Mouse (Mus musculus): ENCODE data around the gene Map4k4. TPM values are rescaled to one million over a fixed set of nuclear protein-coding genes. Genes with fewer than 3 reads are reported as not detected.

Map4k4 gene
- total and polyA plus RNA-seq, 2 experiments from 2014 or later = 21.3 to 241 TPM

DNA sequence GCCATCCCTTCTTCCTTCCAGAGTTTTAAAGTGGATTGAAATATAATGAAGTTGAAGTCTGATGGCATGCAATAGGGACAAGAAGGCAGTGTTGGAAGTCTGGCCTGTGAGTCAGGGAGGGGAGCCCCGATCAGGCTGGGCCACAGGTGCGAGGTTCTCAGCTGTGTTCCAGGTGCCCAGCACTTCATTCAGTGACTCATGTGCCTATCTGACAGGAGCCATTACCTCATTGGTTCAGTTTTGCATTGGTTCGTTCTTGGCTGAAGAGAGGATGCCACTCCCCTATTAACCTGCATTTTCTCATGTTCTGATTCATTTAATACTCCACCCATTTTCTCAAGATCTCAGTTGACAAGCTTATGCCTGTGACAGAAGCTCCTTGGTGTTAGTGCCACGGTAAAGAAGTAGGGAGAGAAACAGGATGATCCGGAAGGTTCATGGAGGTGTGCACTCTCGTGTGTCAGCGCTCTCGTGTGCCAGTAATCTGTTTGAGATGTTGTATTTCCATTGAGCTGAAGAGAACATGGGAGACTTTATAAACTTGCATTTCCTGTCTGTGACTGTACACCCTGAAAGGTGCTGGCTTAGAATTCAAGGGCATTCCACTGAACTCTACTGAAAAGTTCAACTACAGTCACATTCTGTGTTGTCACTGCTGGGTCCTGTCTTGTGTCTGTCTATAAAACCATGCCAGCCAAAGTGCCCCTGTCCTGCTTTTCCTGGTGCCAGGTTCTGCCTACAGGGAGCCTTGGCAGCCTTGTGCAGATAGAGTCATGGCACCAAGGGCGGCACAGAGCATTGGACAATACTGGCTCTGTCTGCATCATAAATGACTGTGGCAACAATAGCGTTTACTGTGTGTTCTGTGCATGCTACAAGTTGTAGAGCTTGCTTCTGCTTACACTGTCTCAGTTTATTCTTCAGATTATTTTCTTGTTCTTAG, 40.8 kb downstream of the Map4k4 start:
- H3K27me3 ChIP-seq (ENCODE audit: insufficient read depth, low read length) = no peaks in the 10 kb centered on the region
- DNase-seq (no peak), ATAC-seq (peak; percentile 46)
- WGBS = 50% methylated on average over 10 of the region's 10 CpGs
- H3K9ac ChIP-seq = no peak overlapping the region; the same call in 1 of the 2 replicates
- H3K36me3 ChIP-seq (ENCODE audit: insufficient read depth) = no peaks in the 10 kb centered on the region
- no peaks in the 10 kb centered on the region for H3K9me3 ChIP-seq (ENCODE audit: low read length)
- H3K4me1 ChIP-seq (ENCODE audit: insufficient read depth) = peaks cover 61% of the 10 kb centered on the region
- H3K4me2 ChIP-seq (ENCODE audit: low read depth) = no peak overlapping the region
- peak overlapping the region; percentile 2; the same call in 1 of the 2 replicates for H3K27ac ChIP-seq (ENCODE audit: low read depth, low read length)
- H3K4me3 ChIP-seq (ENCODE audit: low read depth, low read length) = no peak overlapping the region
- TF ChIP-seq CTCF (IDR thresholded peaks at IDR 0.05; ENCODE audit: low read depth) = no peak

DNA sequence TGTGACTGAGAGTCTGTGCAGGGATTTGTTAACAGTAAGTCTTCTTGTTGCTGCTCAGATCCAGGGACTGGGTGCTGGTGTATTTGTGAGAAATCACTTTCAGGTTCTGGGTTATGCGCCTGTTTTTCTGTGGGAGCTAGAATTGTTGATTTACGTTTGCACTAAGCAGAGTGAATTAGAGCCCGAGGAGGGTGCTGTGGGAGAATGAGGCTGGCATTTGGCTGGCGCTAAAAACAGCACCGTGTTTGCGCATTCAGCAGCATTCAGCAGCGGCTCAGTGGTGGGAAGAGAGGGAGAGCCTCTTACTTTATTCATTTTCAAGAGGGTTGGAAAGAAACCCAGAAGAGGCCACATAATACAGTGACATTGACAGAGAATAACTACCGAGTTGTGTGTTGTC, 42.2 kb downstream of the Map4k4 start:
- peak; percentile 22 for TF ChIP-seq CTCF (IDR thresholded peaks at IDR 0.05; ENCODE audit: low read depth)
- Histone ChIP-seq H3K36me3 (ENCODE audit: insufficient read depth) (no peaks in the 10 kb centered on the region), H3K9ac (peak overlapping the region; percentile 31), H3K4me3 (ENCODE audit: low read depth, low read length) (no peak overlapping the region), H3K27ac (ENCODE audit: low read depth, low read length) (peak overlapping the region; percentile 80), H3K9me3 (ENCODE audit: low read length) (no peaks in the 10 kb centered on the region), H3K4me2 (ENCODE audit: low read depth) (peak overlapping the region; percentile 33), H3K27me3 (ENCODE audit: insufficient read depth, low read length) (no peaks in the 10 kb centered on the region), H3K4me1 (ENCODE audit: insufficient read depth) (peaks cover 65% of the 10 kb centered on the region)
- peak; percentile 69 for DNase-seq
- ATAC-seq = peak; percentile 60
- 4% methylated on average over 8 of the region's 8 CpGs for WGBS

DNA sequence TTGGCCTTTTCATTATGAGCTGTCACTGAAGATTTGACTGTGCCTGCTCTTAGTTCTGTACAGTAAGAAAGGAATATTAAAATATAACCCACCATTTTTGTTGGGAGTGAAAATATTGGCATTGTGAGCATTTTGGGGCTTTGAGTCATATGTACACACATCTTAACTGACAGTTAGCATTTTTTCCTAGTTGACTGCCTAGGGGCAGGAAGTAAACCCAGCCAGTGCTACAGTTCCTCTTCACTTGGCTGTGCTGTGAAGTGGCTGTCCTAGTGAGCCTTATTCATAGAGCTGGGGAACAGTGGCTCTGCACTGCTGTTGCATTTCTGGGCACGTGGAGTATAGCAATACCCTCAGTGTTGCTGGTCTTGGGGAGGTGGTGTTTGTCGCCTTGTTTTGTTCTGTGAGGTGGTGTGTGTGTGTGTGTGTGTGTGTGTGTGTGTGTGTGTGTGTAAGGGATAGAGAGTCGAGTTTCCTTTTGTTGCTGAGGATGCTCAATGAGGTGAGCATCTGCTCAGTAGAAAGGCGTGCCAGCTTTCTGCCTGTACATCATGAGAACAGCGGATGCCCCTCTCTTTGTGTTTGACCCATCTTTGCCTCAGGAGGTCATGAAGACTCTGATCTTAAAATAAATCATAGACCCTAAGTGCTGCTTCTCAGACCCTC, 43.7 kb downstream of the Map4k4 start:
- Histone ChIP-seq H3K27me3 (ENCODE audit: insufficient read depth, low read length) (no peaks in the 10 kb centered on the region), H3K4me3 (ENCODE audit: low read depth, low read length) (no peak overlapping the region), H3K36me3 (ENCODE audit: insufficient read depth) (no peaks in the 10 kb centered on the region), H3K4me2 (ENCODE audit: low read depth) (no peak overlapping the region), H3K27ac (ENCODE audit: low read depth, low read length) (peak overlapping the region; percentile 3; the same call in 1 of the 2 replicates), H3K9ac (no peak overlapping the region), H3K4me1 (ENCODE audit: insufficient read depth) (peaks cover 68% of the 10 kb centered on the region), H3K9me3 (ENCODE audit: low read length) (no peaks in the 10 kb centered on the region)
- no peak for TF ChIP-seq CTCF (IDR thresholded peaks at IDR 0.05; ENCODE audit: low read depth)
- 19% methylated on average over 5 of the region's 5 CpGs for WGBS
- no peak for ATAC-seq
- no peak for DNase-seq

DNA sequence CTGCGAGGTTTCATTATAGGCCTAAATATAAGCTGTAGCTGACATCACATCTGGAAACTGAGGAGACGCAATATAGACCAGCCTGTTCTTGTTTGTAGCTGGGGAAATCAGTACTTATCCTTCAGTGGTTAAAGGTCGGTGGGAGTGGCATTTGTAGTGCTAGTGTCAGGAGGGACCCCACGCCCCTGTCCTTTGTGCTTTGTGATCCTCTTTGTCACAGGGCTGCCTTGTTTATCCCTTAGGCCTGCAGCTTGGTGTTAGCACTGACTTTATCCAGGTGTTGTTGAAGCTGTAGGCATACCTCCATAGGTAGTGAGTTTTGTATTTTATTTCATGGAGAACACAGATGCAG, 44.2 kb downstream of the Map4k4 start:
- no peaks in the 10 kb centered on the region for H3K27me3 ChIP-seq (ENCODE audit: insufficient read depth, low read length)
- WGBS = 49% methylated on average over 4 of the region's 4 CpGs
- no peak for TF ChIP-seq CTCF (IDR thresholded peaks at IDR 0.05; ENCODE audit: low read depth)
- no peak overlapping the region for H3K4me2 ChIP-seq (ENCODE audit: low read depth)
- H3K9ac ChIP-seq = no peak overlapping the region
- H3K27ac ChIP-seq (ENCODE audit: low read depth, low read length) = peak overlapping the region; percentile 54; the same call in 1 of the 2 replicates
- no peaks in the 10 kb centered on the region for H3K9me3 ChIP-seq (ENCODE audit: low read length)
- no peaks in the 10 kb centered on the region for H3K36me3 ChIP-seq (ENCODE audit: insufficient read depth)
- ATAC-seq (no peak), DNase-seq (no peak)
- H3K4me1 ChIP-seq (ENCODE audit: insufficient read depth) = peaks cover 72% of the 10 kb centered on the region
- H3K4me3 ChIP-seq (ENCODE audit: low read depth, low read length) = no peak overlapping the region

DNA sequence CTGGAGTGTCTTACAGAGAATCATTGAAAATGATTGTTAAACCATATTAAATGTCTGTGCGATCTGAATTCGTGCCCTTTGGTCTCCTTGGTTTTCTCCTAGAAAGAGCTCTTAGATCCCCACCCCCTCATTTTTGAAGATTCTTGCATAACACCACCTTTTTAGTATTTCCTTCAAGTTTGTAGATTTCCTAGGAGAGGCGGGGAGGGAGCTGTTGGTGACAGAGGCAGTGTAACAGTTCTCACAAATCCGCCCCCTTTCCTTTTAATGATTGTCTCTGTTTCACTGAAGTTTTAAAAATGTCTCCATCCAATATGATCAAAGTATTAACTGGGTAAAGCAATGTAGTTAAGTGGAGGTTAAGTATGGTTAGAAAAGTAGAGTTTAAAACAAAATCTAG, 45.7 kb downstream of the Map4k4 start:
- WGBS = 35% methylated on average over 4 of the region's 4 CpGs
- H3K4me1 ChIP-seq (ENCODE audit: insufficient read depth) = peaks cover 65% of the 10 kb centered on the region

DNA sequence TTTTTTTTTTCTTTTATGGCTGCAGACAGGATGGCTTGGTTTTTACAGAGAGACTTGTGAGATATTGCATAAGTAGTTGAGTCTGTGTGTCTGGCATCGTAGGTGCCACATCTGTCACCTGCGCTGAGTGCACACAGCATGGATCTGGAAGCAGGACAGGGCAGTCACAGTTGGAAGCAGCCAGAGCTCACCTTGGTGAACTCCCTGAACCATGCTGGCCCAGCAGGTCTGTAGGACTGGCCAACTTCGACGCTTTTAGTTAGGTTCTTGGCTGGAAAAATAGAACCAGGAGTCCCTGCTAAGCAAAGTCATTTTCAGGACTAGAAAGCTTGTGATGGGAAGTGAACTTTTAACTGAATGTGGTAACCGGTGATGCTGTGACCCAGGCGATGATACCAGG, 46.5 kb downstream of the Map4k4 start:
- 17% methylated on average over 6 of the region's 6 CpGs for WGBS
- Histone ChIP-seq H3K4me1 (ENCODE audit: insufficient read depth) (peaks cover 58% of the 10 kb centered on the region), H3K27ac (ENCODE audit: low read depth, low read length) (peak overlapping the region; percentile 79), H3K27me3 (ENCODE audit: insufficient read depth, low read length) (no peaks in the 10 kb centered on the region), H3K4me2 (ENCODE audit: low read depth) (no peak overlapping the region), H3K9me3 (ENCODE audit: low read length) (no peaks in the 10 kb centered on the region), H3K4me3 (ENCODE audit: low read depth, low read length) (no peak overlapping the region), H3K9ac (no peak overlapping the region), H3K36me3 (ENCODE audit: insufficient read depth) (no peaks in the 10 kb centered on the region)
- no peak for TF ChIP-seq CTCF (IDR thresholded peaks at IDR 0.05; ENCODE audit: low read depth)
- ATAC-seq = no peak
- DNase-seq = no peak

More for the DNA sequence above, 45.7 kb downstream of the Map4k4 start:
- H3K9ac ChIP-seq = no peak overlapping the region
- no peaks in the 10 kb centered on the region for H3K36me3 ChIP-seq (ENCODE audit: insufficient read depth)
- ATAC-seq (no peak), DNase-seq (no peak)
- H3K4me3 ChIP-seq (ENCODE audit: low read depth, low read length) = no peak overlapping the region
- no peaks in the 10 kb centered on the region for H3K9me3 ChIP-seq (ENCODE audit: low read length)
- no peak for TF ChIP-seq CTCF (IDR thresholded peaks at IDR 0.05; ENCODE audit: low read depth)
- H3K27ac ChIP-seq (ENCODE audit: low read depth, low read length) = peak overlapping the region; percentile 79; the same call in 1 of the 2 replicates
- no peak overlapping the region for H3K4me2 ChIP-seq (ENCODE audit: low read depth)
- no peaks in the 10 kb centered on the region for H3K27me3 ChIP-seq (ENCODE audit: insufficient read depth, low read length)

Measured in forebrain, postnatal 0 days (tissue).